Mouse (Mus musculus): ENCODE measurements around the gene Pkp4. TPM values are rescaled to one million over a fixed set of nuclear protein-coding genes. Genes with fewer than 3 reads are reported as not detected.
A peak's percentile ranks its signal among the peaks of the same experiment; 100 is the strongest.

Pkp4 gene
- polyA plus RNA-seq, 1 experiment from 2014 or later = 23.5 TPM

GRCm38 (mm10) chr2:59193117-59193516 is 32.5 kb downstream of the Pkp4 start:
- no peak for ATAC-seq (ENCODE audit: low FRiP score, low TSS enrichment)
- no peak overlapping the region for H3K27ac ChIP-seq (ENCODE audit: low read length)

GRCm38 (mm10) chr2:59197156-59197555 is 36.5 kb downstream of the Pkp4 start:
- Histone ChIP-seq H3K4me2 (replicated peaks; ENCODE audit: low read depth, low read length) (no peak overlapping the region), H3K9me3 (ENCODE audit: low read length) (no peaks in the 10 kb centered on the region), H3K27ac (ENCODE audit: low read length) (no peak overlapping the region), H3K4me1 (ENCODE audit: insufficient read depth, low read length) (no peaks in the 10 kb centered on the region), H3K27me3 (ENCODE audit: insufficient read depth, low read length) (no peaks in the 10 kb centered on the region), H3K9ac (replicated peaks; ENCODE audit: low read length) (no peak overlapping the region), H3K4me3 (ENCODE audit: low read length) (no peak overlapping the region), H3K36me3 (ENCODE audit: insufficient read depth, low read length) (no peaks in the 10 kb centered on the region)
- no peak for ATAC-seq (ENCODE audit: low FRiP score, low TSS enrichment)
- WGBS = 85% methylated on average over 4 of the region's 4 CpGs

More at GRCm38 (mm10) chr2:59193117-59193516, 32.5 kb downstream of the Pkp4 start:
- Histone ChIP-seq H3K9me3 (ENCODE audit: low read length) (no peaks in the 10 kb centered on the region), H3K27me3 (ENCODE audit: insufficient read depth, low read length) (no peaks in the 10 kb centered on the region), H3K4me3 (ENCODE audit: low read length) (no peak overlapping the region), H3K9ac (replicated peaks; ENCODE audit: low read length) (no peak overlapping the region), H3K4me1 (ENCODE audit: insufficient read depth, low read length) (peaks cover 7% of the 10 kb centered on the region; the same call in 1 of the 2 replicates), H3K4me2 (replicated peaks; ENCODE audit: low read depth, low read length) (no peak overlapping the region), H3K36me3 (ENCODE audit: insufficient read depth, low read length) (no peaks in the 10 kb centered on the region)
- 62% methylated on average over 5 of the region's 5 CpGs for WGBS

- Histone ChIP-seq H3K4me1 (ENCODE audit: insufficient read depth, low read length) (peaks cover 12% of the 10 kb centered on the region), H3K27ac (ENCODE audit: low read length) (no peak overlapping the region), H3K27me3 (ENCODE audit: insufficient read depth, low read length) (no peaks in the 10 kb centered on the region), H3K36me3 (ENCODE audit: insufficient read depth, low read length) (no peaks in the 10 kb centered on the region), H3K4me2 (replicated peaks; ENCODE audit: low read depth, low read length) (no peak overlapping the region), H3K9ac (replicated peaks; ENCODE audit: low read length) (no peak overlapping the region), H3K9me3 (ENCODE audit: low read length) (no peaks in the 10 kb centered on the region), H3K4me3 (ENCODE audit: low read length) (no peak overlapping the region)
- ATAC-seq (ENCODE audit: low FRiP score, low TSS enrichment) = no peak
- 93% methylated on average over 5 of the region's 5 CpGs for WGBS
These were observed 38.9 kb downstream of the Pkp4 start for GRCm38 (mm10) chr2:59199476-59199976.

GRCm38 (mm10) chr2:59200511-59200910 is 39.9 kb downstream of the Pkp4 start:
- Histone ChIP-seq H3K9ac (replicated peaks; ENCODE audit: low read length) (no peak overlapping the region), H3K27me3 (ENCODE audit: insufficient read depth, low read length) (no peaks in the 10 kb centered on the region), H3K4me3 (ENCODE audit: low read length) (no peak overlapping the region), H3K36me3 (ENCODE audit: insufficient read depth, low read length) (no peaks in the 10 kb centered on the region), H3K4me1 (ENCODE audit: insufficient read depth, low read length) (peaks cover 12% of the 10 kb centered on the region), H3K9me3 (ENCODE audit: low read length) (no peaks in the 10 kb centered on the region), H3K27ac (ENCODE audit: low read length) (no peak overlapping the region), H3K4me2 (replicated peaks; ENCODE audit: low read depth, low read length) (no peak overlapping the region)
- ATAC-seq (ENCODE audit: low FRiP score, low TSS enrichment) = no peak
- 73% methylated on average over 3 of the region's 3 CpGs for WGBS

- H3K27ac ChIP-seq (ENCODE audit: low read length) = no peak overlapping the region
- peak; percentile 52; the same call in 1 of the 2 replicates for ATAC-seq (ENCODE audit: low FRiP score, low TSS enrichment)
- no peaks in the 10 kb centered on the region for H3K9me3 ChIP-seq (ENCODE audit: low read length)
- H3K27me3 ChIP-seq (ENCODE audit: insufficient read depth, low read length) = no peaks in the 10 kb centered on the region
- H3K4me1 ChIP-seq (ENCODE audit: insufficient read depth, low read length) = peaks cover 22% of the 10 kb centered on the region
- no peak overlapping the region for H3K4me2 ChIP-seq (replicated peaks; ENCODE audit: low read depth, low read length)
- no peaks in the 10 kb centered on the region for H3K36me3 ChIP-seq (ENCODE audit: insufficient read depth, low read length)
- no peak overlapping the region for H3K9ac ChIP-seq (replicated peaks; ENCODE audit: low read length)
- no peak overlapping the region for H3K4me3 ChIP-seq (ENCODE audit: low read length)
- WGBS = 29% methylated on average over 5 of the region's 5 CpGs
These were observed 42.3 kb downstream of the Pkp4 start for GRCm38 (mm10) chr2:59202930-59203329.

GRCm38 (mm10) chr2:59203627-59204425 is 43.2 kb downstream of the Pkp4 start:
- H3K27me3 ChIP-seq (ENCODE audit: insufficient read depth, low read length) = no peaks in the 10 kb centered on the region
- no peaks in the 10 kb centered on the region for H3K36me3 ChIP-seq (ENCODE audit: insufficient read depth, low read length)
- WGBS = 58% methylated on average over 3 of the region's 3 CpGs
- no peaks in the 10 kb centered on the region for H3K9me3 ChIP-seq (ENCODE audit: low read length)
- ATAC-seq (ENCODE audit: low FRiP score, low TSS enrichment) = peak; percentile 64; the same call in 1 of the 2 replicates
- H3K4me2 ChIP-seq (replicated peaks; ENCODE audit: low read depth, low read length) = no peak overlapping the region
- H3K9ac ChIP-seq (replicated peaks; ENCODE audit: low read length) = no peak overlapping the region
- peaks cover 27% of the 10 kb centered on the region for H3K4me1 ChIP-seq (ENCODE audit: insufficient read depth, low read length)
- H3K27ac ChIP-seq (ENCODE audit: low read length) = no peak overlapping the region
- no peak overlapping the region for H3K4me3 ChIP-seq (ENCODE audit: low read length)

- WGBS = 83% methylated on average over 9 of the region's 9 CpGs
- H3K27me3 ChIP-seq (ENCODE audit: insufficient read depth, low read length) = no peaks in the 10 kb centered on the region
- no peak overlapping the region for H3K4me3 ChIP-seq (ENCODE audit: low read length)
- H3K9ac ChIP-seq (replicated peaks; ENCODE audit: low read length) = no peak overlapping the region
- H3K9me3 ChIP-seq (ENCODE audit: low read length) = no peaks in the 10 kb centered on the region
- H3K36me3 ChIP-seq (ENCODE audit: insufficient read depth, low read length) = no peaks in the 10 kb centered on the region
- no peak for ATAC-seq (ENCODE audit: low FRiP score, low TSS enrichment)
- peaks cover 27% of the 10 kb centered on the region for H3K4me1 ChIP-seq (ENCODE audit: insufficient read depth, low read length)
- H3K27ac ChIP-seq (ENCODE audit: low read length) = no peak overlapping the region
- no peak overlapping the region for H3K4me2 ChIP-seq (replicated peaks; ENCODE audit: low read depth, low read length)
These were observed 44.4 kb downstream of the Pkp4 start for GRCm38 (mm10) chr2:59205092-59205491.

- no peak for ATAC-seq (ENCODE audit: low FRiP score, low TSS enrichment)
- Histone ChIP-seq H3K9ac (replicated peaks; ENCODE audit: low read length) (no peak overlapping the region), H3K27ac (ENCODE audit: low read length) (no peak overlapping the region), H3K4me3 (ENCODE audit: low read length) (no peak overlapping the region), H3K36me3 (ENCODE audit: insufficient read depth, low read length) (no peaks in the 10 kb centered on the region), H3K4me1 (ENCODE audit: insufficient read depth, low read length) (peaks cover 27% of the 10 kb centered on the region), H3K27me3 (ENCODE audit: insufficient read depth, low read length) (no peaks in the 10 kb centered on the region), H3K4me2 (replicated peaks; ENCODE audit: low read depth, low read length) (no peak overlapping the region), H3K9me3 (ENCODE audit: low read length) (no peaks in the 10 kb centered on the region)
- 91% methylated on average over 2 of the region's 2 CpGs for WGBS
These were observed 45.5 kb downstream of the Pkp4 start for GRCm38 (mm10) chr2:59206190-59206589.

GRCm38 (mm10) chr2:59207240-59207639 is 46.6 kb downstream of the Pkp4 start:
- 58% methylated on average over 4 of the region's 4 CpGs for WGBS
- peaks cover 27% of the 10 kb centered on the region for H3K4me1 ChIP-seq (ENCODE audit: insufficient read depth, low read length)
- H3K9ac ChIP-seq (replicated peaks; ENCODE audit: low read length) = no peak overlapping the region
- no peaks in the 10 kb centered on the region for H3K27me3 ChIP-seq (ENCODE audit: insufficient read depth, low read length)
- no peak overlapping the region for H3K4me2 ChIP-seq (replicated peaks; ENCODE audit: low read depth, low read length)
- H3K36me3 ChIP-seq (ENCODE audit: insufficient read depth, low read length) = no peaks in the 10 kb centered on the region
- H3K27ac ChIP-seq (ENCODE audit: low read length) = no peak overlapping the region
- H3K9me3 ChIP-seq (ENCODE audit: low read length) = no peaks in the 10 kb centered on the region
- ATAC-seq (ENCODE audit: low FRiP score, low TSS enrichment) = no peak
- no peak overlapping the region for H3K4me3 ChIP-seq (ENCODE audit: low read length)

GRCm38 (mm10) chr2:59207725-59208124 is 47.1 kb downstream of the Pkp4 start:
- Histone ChIP-seq H3K9me3 (ENCODE audit: low read length) (no peaks in the 10 kb centered on the region), H3K36me3 (ENCODE audit: insufficient read depth, low read length) (no peaks in the 10 kb centered on the region), H3K27me3 (ENCODE audit: insufficient read depth, low read length) (no peaks in the 10 kb centered on the region), H3K4me1 (ENCODE audit: insufficient read depth, low read length) (peaks cover 25% of the 10 kb centered on the region), H3K27ac (ENCODE audit: low read length) (no peak overlapping the region), H3K4me3 (ENCODE audit: low read length) (no peak overlapping the region), H3K9ac (replicated peaks; ENCODE audit: low read length) (no peak overlapping the region), H3K4me2 (replicated peaks; ENCODE audit: low read depth, low read length) (no peak overlapping the region)
- WGBS = 38% methylated on average over 5 of the region's 5 CpGs
- ATAC-seq (ENCODE audit: low FRiP score, low TSS enrichment) = no peak
